Mouse (Mus musculus) stomach, embryonic 15.5 days (tissue): Measurements from ENCODE around the gene Atoh7. TPM values are rescaled to one million over a fixed set of nuclear protein-coding genes. Genes with fewer than 3 reads are reported as not detected.

ENCODE experiments used
- ATAC-seq: fragments of 200-750 bp; cut with Nextera tagmentation; 2 replicates; pipeline ENCODE4 v1.8.0; 2017; ENCODE audit warnings: low read depth, moderate number of reproducible peaks, moderate TSS enrichment; ENCODE audit not compliant: insufficient read depth, low FRiP score
- H3K27ac ChIP-seq: fragments of 300-500 bp; sonication (generic); 2 replicates; pipeline ENCODE4 v1.5.1; 2015; ENCODE audit warnings: mild to moderate bottlenecking, inconsistent platforms
- H3K27me3 ChIP-seq: fragments of 300-500 bp; sonication (generic); replicated peaks from 2 replicates; pipeline ENCODE4 v1.6.1; 2015; ENCODE audit warnings: inconsistent platforms
- H3K36me3 ChIP-seq: fragments of 300-500 bp; sonication (generic); 2 replicates; pipeline ENCODE4 v1.6.1; 2015; ENCODE audit warnings: inconsistent platforms
- H3K4me1 ChIP-seq: fragments of 300-500 bp; sonication (generic); 2 replicates; pipeline ENCODE4 v1.6.1; 2015; ENCODE audit warnings: inconsistent platforms
- H3K4me2 ChIP-seq: fragments of 300-500 bp; sonication (generic); 2 replicates; pipeline ENCODE4 v1.6.1; 2015; ENCODE audit warnings: mild to moderate bottlenecking, inconsistent platforms
- H3K4me3 ChIP-seq: fragments of 300-500 bp; sonication (generic); replicated peaks from 2 replicates; pipeline ENCODE4 v1.5.1; 2015; ENCODE audit warnings: inconsistent platforms
- H3K9ac ChIP-seq: fragments of 300-500 bp; sonication (generic); 2 replicates; pipeline ENCODE4 v1.6.1; 2015; ENCODE audit warnings: inconsistent platforms
- H3K9me3 ChIP-seq: fragments of 300-500 bp; sonication (generic); 2 replicates; pipeline ENCODE4 v1.6.1; 2016; ENCODE audit warnings: inconsistent platforms
- WGBS: fragments of 180-500 bp; shearing (Covaris S2); methylation state at CpG from one replicate; pipeline ENCODE4 v1.1.7; 2015; 5-methylcytosine and 5-hydroxymethylcytosine counted together
- polyA plus RNA-seq: library from polyadenylated mRNA; unstranded; fragments of >200 nt; fragmentation: Nextera tagmentation; extraction: Ambion mirVana; gene quantifications from 2 replicates; pipeline ENCODE4 v1.2.1, GENCODE M21; 2015

Atoh7 gene
- polyA plus RNA-seq, 1 experiment from 2014 or later: 0.23 TPM

DNA sequence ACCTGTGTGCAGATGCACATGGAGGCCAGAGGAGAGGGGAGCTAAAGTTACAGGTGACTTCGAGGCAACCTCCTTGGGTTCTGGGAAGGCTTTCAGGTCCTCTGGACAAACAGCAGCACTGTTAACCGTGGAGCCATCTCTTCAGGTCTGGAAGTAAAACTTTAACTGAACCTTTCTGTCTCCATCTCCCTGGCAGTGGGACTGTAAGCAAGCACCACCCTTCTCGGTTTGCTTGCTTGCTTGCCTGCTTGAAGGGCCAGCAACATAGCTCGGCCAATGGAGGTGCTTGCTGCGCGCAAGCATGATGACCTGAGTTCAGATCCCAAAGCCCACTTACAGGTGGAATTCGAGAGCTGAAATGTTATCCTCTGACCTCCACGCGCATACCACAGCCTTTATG lies 34.9 kb upstream of the Atoh7 start:
- Histone ChIP-seq H3K27ac (no peak overlapping the region), H3K9ac (no peak overlapping the region), H3K4me2 (no peak overlapping the region), H3K36me3 (no peaks in the 10 kb centered on the region), H3K4me3 (no peak overlapping the region), H3K4me1 (no peaks in the 10 kb centered on the region), H3K27me3 (no peaks in the 10 kb centered on the region), H3K9me3 (no peaks in the 10 kb centered on the region)
- WGBS: 72% methylated on average over 9 of the region's 9 CpGs
- no peak for ATAC-seq

DNA sequence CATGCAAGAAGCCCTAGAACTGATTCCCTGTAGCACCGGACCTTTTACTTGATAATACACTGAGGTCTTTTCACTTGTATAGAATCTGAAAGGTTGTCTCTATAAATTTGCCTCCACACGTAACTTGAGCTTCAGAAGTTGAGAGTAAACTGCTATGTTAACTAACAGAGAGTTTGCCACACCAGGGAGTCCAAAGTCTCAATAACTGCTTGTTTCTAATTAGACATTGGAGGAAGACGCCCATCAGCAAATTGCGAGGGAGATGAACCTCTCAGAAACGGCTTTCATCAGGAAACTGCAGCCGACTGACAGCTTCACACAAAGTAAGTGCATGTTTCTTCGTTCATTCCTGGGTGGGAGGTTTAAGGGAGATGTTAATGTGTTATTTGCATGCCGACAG lies 33.9 kb upstream of the Atoh7 start:
- Histone ChIP-seq H3K9me3 (no peaks in the 10 kb centered on the region), H3K9ac (no peak overlapping the region), H3K27me3 (no peaks in the 10 kb centered on the region), H3K4me2 (no peak overlapping the region), H3K4me3 (no peak overlapping the region), H3K27ac (no peak overlapping the region), H3K36me3 (no peaks in the 10 kb centered on the region), H3K4me1 (no peaks in the 10 kb centered on the region)
- no peak for ATAC-seq
- 63% methylated on average over 8 of the region's 8 CpGs for WGBS

DNA sequence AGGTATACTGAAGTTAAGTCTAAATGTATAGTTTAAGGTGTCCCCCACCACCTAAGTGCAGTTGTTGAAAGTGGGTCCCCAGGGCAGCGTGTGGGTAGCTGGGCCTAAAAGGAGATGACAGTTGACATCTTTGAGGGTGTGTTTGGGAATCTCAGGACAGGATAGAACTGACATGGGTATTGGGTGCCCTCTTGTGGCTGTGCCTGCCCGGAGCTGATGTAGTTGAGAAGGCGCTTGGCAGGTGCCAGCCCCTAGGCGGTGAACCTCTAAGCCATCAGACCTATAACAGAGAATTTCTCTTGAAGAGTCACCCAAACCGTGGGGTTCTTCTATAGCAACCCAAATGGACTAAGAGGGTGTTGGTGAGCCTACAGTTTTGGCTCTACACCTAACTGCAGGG lies 33.5 kb upstream of the Atoh7 start:
- Histone ChIP-seq H3K9me3 (no peaks in the 10 kb centered on the region), H3K4me2 (no peak overlapping the region), H3K4me1 (no peaks in the 10 kb centered on the region), H3K36me3 (no peaks in the 10 kb centered on the region), H3K27ac (no peak overlapping the region), H3K9ac (no peak overlapping the region), H3K27me3 (no peaks in the 10 kb centered on the region), H3K4me3 (no peak overlapping the region)
- ATAC-seq: peak; percentile 48; the same call in 1 of the 2 replicates
- WGBS: 7% methylated on average over 5 of the region's 5 CpGs

DNA sequence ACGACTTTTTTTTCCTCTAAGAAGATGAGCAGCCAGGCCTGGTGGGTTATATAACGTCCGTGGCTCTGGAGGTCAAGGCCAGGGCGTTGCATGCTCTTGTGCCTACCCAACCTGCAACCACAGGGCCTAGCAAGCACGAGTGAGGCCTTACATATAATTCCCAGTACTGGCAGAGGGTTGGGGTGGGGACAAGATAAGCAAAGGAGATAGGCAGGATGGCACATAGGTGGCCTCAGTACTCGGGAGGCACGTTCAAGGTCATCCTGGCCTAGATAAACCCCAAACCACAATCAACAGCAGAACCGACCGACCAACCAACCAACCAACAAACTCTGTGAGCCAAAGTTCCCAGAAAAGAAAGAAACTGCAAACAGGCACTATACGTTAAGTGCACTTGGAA lies 13.1 kb upstream of the Atoh7 start:
- no peaks in the 10 kb centered on the region for H3K9me3 ChIP-seq
- peaks cover 6% of the 10 kb centered on the region; the same call in 1 of the 2 replicates for H3K4me1 ChIP-seq
- WGBS: 75% methylated on average over 10 of the region's 10 CpGs
- H3K9ac ChIP-seq: no peak overlapping the region
- H3K27ac ChIP-seq: no peak overlapping the region
- no peak overlapping the region for H3K4me3 ChIP-seq
- H3K36me3 ChIP-seq: no peaks in the 10 kb centered on the region
- H3K4me2 ChIP-seq: no peak overlapping the region
- no peak for ATAC-seq
- no peaks in the 10 kb centered on the region; the same call in 1 of the 2 replicates for H3K27me3 ChIP-seq

DNA sequence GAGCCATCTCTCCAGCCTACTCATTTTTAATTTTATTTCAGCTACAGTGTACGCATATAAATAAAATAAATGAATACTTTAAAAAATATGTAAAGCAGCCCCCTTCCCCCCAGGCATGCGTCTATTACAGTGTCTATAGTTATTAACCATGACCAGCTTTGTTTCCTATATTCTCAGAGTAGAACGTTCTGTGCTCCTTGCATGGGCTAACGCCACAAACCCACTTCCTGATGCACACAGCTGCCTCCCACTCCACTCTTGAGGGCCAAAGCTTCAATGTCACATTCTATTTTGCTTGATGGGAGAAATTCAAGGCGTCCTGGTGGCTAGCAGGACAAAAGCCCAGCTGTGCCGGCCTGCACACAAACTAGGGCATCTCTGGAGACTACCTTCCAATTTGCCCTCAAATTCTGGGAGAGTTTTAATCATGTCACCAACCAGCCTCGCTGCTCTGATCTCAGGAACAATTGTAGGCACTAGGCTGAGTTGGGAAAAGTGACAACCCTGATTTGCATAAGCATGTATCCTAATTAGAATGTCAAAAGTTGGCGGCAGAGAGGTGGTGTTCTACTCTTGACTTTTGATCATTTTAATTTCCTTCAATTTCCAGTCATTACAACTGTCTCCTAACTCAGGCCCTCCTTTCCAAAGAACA lies 10.2 kb upstream of the Atoh7 start:
- peaks cover 6% of the 10 kb centered on the region; the same call in 1 of the 2 replicates for H3K4me1 ChIP-seq
- WGBS: 52% methylated on average over 8 of the region's 8 CpGs
- H3K4me2 ChIP-seq: peak overlapping the region; percentile 55
- H3K27me3 ChIP-seq: no peaks in the 10 kb centered on the region; the same call in 1 of the 2 replicates
- no peaks in the 10 kb centered on the region for H3K36me3 ChIP-seq
- no peak overlapping the region for H3K27ac ChIP-seq
- no peak for ATAC-seq
- H3K9me3 ChIP-seq: no peaks in the 10 kb centered on the region
- no peak overlapping the region for H3K9ac ChIP-seq
- no peak overlapping the region for H3K4me3 ChIP-seq

DNA sequence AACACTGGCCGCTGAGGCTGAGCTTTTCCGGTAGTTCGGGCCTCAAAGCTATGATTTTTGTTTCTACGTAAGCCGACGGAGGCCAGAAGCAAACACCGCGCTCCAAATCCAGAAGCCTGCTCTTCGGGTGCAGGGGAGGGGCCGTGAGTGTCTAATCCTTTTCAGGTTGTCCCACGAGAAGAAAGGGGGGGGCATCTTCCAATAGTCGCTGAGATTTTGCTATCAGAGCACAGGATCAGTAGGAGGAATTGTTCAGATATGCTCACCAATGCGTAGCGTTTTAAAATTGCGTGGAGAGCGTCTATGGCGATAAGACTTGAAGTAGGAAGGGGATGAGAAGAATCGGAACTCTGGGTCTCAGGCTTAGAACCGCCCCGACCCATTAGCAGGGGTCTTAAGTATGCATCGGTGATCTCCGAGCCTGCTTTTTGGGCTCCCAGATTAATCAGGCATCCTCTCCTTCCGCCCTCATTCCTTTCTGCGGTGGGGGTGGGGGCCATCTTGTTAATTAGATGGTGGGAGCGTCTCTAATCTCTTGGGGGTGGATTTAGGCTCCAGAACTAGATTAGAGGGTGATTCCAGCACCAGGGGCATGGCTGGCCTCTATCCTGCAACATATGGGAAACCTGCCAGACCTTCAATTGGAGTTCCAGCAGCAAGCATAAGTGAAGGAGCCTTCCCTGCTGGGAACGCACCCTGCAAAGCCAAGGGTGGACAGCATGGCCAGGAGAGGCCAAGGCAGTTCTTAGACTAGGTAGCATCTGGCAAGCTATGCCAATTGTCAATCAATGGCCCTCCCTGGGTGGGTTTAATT lies 9.5 kb upstream of the Atoh7 start:
- Histone ChIP-seq H3K27me3 (no peaks in the 10 kb centered on the region; the same call in 1 of the 2 replicates), H3K9me3 (no peaks in the 10 kb centered on the region), H3K4me3 (peak overlapping the region; percentile 31), H3K4me2 (peak overlapping the region; percentile 55), H3K9ac (no peak overlapping the region), H3K27ac (no peak overlapping the region), H3K36me3 (no peaks in the 10 kb centered on the region), H3K4me1 (peaks cover 6% of the 10 kb centered on the region; the same call in 1 of the 2 replicates)
- no peak for ATAC-seq
- 8% methylated on average over 26 of the region's 26 CpGs for WGBS

DNA sequence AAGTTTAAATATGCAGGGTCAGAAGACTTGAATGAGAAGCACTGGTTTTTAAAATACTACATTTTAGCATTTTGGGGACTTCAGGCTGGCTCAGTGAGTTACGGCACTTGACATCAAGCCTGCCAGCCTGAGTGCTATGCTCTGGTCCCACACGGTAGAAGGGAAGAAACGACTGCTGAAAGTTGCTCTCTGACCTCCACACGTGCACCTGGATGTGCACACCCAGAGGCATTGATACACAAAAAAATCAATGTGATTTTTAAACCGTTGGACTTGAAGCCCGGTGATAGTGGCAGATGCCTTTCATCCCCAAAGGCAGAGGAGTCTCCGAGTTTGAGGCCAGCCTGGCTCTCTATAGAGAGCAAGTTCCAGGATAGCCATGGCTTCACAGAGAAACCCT lies 7.5 kb upstream of the Atoh7 start:
- Histone ChIP-seq H3K4me1 (peaks cover 6% of the 10 kb centered on the region; the same call in 1 of the 2 replicates), H3K27ac (no peak overlapping the region), H3K36me3 (no peaks in the 10 kb centered on the region), H3K4me3 (no peak overlapping the region), H3K9me3 (no peaks in the 10 kb centered on the region), H3K4me2 (no peak overlapping the region), H3K27me3 (no peaks in the 10 kb centered on the region; the same call in 1 of the 2 replicates), H3K9ac (no peak overlapping the region)
- WGBS: 58% methylated on average over 7 of the region's 7 CpGs
- no peak for ATAC-seq

DNA sequence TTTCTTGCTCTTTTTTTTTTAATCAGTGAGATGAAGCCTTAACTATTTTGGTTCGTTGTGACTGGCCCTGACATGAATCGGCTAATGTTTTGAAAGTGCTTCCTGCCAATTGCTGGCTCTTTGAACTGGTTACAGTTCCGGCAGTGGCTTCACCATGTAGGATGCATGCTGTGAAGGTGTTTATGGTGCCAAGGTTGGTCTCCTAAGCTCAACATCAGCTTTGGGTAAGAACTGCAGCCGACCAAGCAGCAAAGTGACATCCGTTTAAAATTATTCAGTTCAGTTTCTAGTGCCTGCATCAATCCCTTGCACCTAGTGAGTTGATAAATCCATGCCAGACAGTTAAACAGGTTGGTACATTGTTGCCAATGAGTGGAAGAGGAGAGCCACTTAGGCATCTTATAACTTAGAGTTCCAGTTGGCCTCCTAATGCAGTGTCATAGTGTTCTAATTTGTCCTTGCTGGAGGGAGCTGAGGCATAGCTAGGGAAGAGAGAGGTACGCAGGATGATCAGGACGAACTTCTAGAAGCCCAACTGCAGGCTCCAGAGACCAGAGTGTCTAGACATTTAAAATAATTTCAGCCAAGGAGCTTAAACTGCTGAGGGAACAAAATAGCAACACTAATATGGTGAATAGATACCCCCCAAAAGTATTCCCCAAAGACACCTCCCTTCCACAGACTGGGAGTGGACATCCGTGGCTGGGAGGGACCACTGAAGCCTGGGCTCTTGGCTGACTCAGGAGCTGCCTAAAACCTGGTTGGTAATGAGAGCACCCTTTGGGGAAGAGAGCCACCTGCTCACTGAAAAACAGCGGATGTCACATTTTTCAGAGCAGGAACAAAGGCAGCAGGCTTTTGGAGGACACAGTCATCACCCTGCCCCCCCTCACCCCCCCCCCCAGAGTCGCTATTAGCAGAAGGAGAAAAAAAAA lies 6.6 kb upstream of the Atoh7 start:
- Histone ChIP-seq H3K4me2 (no peak overlapping the region), H3K9me3 (no peaks in the 10 kb centered on the region), H3K9ac (no peak overlapping the region), H3K4me3 (no peak overlapping the region), H3K36me3 (no peaks in the 10 kb centered on the region), H3K27ac (no peak overlapping the region), H3K27me3 (no peaks in the 10 kb centered on the region; the same call in 1 of the 2 replicates), H3K4me1 (peaks cover 6% of the 10 kb centered on the region; the same call in 1 of the 2 replicates)
- 70% methylated on average over 10 of the region's 10 CpGs for WGBS
- ATAC-seq: no peak

DNA sequence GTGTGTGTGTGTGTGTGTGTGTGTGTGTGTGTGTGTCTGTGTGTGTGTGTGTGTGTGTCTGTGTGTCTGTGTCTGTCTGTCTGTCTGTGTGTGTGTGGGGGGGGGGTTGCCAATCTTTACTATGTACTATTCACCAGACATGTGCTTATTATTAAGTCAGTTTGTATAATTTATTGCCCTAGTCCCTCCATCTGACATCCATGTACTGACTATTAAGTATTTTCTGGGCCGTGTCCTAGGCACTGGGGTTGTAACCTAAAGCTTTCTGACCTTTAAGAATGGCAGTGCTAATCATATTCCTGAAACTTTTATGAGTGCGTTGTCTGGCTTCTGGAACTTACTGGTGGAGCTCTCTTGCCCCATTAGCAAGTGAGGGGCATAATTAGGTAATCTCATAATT lies 2.7 kb upstream of the Atoh7 start:
- H3K4me2 ChIP-seq: no peak overlapping the region
- no peak overlapping the region for H3K27ac ChIP-seq
- peaks cover 5% of the 10 kb centered on the region; the same call in 1 of the 2 replicates for H3K4me1 ChIP-seq
- peaks cover 17% of the 10 kb centered on the region; the same call in 1 of the 2 replicates for H3K27me3 ChIP-seq
- H3K36me3 ChIP-seq: no peaks in the 10 kb centered on the region
- H3K9ac ChIP-seq: no peak overlapping the region
- ATAC-seq: no peak
- no peak overlapping the region for H3K4me3 ChIP-seq
- no peaks in the 10 kb centered on the region for H3K9me3 ChIP-seq
- 72% methylated on average over 2 of the region's 2 CpGs for WGBS

DNA sequence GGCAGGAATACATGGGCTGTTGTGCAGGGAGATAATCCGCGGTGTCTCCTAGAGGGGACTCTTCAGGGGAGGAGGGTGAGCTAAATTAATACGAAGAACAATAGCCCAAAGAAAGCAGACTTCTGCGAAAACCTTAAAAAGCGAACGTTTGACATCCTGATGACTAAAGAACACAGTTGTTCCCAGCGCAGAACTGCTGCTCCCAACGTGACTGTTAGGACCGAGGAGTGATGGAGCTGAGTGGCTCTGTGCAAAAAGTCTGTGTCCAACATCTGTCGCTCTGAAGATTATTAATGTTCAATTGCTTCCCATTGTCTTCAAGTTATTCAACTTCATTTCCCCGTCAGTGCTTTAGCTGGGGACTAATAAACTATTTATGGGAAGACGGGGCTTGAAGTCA lies 1.3 kb upstream of the Atoh7 start:
- WGBS: 64% methylated on average over 12 of the region's 12 CpGs

DNA sequence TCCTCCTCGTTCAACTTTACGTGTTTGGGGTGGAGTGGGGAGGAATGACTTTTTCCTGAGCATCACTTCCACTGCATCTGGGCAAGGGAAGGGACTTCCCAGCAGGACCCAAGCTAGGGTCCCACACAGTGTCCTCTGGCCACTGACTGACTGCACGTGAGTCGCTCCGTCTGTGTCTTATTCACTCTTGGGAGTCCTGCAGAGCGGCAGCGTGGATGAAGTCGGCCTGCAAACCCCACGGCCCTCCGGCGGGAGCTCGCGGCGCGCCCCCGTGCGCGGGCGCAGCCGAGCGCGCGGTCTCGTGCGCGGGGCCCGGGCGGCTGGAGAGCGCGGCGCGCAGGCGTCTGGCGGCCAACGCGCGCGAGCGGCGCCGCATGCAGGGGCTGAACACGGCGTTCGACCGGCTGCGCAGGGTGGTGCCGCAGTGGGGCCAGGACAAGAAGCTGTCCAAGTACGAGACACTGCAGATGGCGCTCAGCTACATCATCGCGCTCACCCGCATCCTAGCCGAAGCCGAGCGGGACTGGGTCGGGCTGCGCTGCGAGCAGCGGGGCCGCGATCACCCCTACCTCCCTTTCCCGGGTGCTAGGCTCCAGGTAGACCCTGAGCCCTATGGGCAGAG lies 601 bp downstream of the Atoh7 start:
- H3K4me3 ChIP-seq: peak overlapping the region; percentile 51
- H3K27ac ChIP-seq: no peak overlapping the region
- peaks cover 19% of the 10 kb centered on the region; the same call in 1 of the 2 replicates for H3K27me3 ChIP-seq
- peak overlapping the region; percentile 37; the same call in 1 of the 2 replicates for H3K9ac ChIP-seq
- peak; percentile 86; the same call in 1 of the 2 replicates for ATAC-seq
- no peaks in the 10 kb centered on the region for H3K9me3 ChIP-seq
- no peaks in the 10 kb centered on the region for H3K36me3 ChIP-seq
- under 1% methylated on average over 62 of the region's 62 CpGs for WGBS
- peaks cover 5% of the 10 kb centered on the region; the same call in 1 of the 2 replicates for H3K4me1 ChIP-seq
- peak overlapping the region; percentile 92 for H3K4me2 ChIP-seq

More for the DNA sequence above, 1.3 kb upstream of the Atoh7 start:
- no peak for ATAC-seq
- Histone ChIP-seq H3K9me3 (no peaks in the 10 kb centered on the region), H3K4me2 (no peak overlapping the region), H3K9ac (no peak overlapping the region), H3K27me3 (peaks cover 19% of the 10 kb centered on the region; the same call in 1 of the 2 replicates), H3K4me1 (peaks cover 5% of the 10 kb centered on the region; the same call in 1 of the 2 replicates), H3K36me3 (no peaks in the 10 kb centered on the region), H3K4me3 (no peak overlapping the region), H3K27ac (no peak overlapping the region)
